Mouse (Mus musculus): ENCODE measurements at regions not wholly inside any gene's neighbourhood (a gene's known extent, or its start where the extent isn't known, plus 50 kb on each side); places are given as distances from the start of the nearest gene placed in this dataset.

DNA sequence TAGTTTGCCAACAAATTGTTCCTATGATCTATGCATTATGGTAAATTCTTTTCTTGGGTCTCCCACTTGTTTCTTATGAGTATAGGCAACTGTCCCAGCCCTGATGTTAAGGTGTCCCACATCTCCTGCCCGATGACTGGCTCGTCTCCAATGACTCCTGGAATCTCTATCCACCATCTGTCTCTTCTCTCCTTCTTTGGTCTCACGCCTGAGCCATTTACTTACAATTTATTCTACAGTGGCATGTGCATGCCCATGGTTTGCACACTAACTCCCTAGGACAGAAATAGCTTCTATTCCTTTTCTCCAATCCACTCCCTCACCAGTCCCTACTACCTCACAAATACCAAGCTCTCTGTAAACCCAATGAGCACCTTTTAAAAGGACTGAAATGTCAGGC is 127.0 kb downstream of the Gm4791 start:
- no peak for TF ChIP-seq GATA1 (IDR thresholded peaks at IDR 0.05; ENCODE audit: borderline replicate concordance, low read length)
- no peak for TF ChIP-seq FLI1 (IDR thresholded peaks at IDR 0.05; ENCODE audit: low read length)
